Mouse (Mus musculus) testis, adult 2 months (tissue): ENCODE measurements around the gene Zfand5.

Experiments
- CTCF ChIP-seq: fragments of 200-500 bp; IDR thresholded peaks from 2 replicates; pipeline ENCODE4 v1.5.1; 2012; ENCODE audit warnings: low read depth, mild to moderate bottlenecking, inconsistent platforms, low read length, moderate library complexity; ENCODE audit not compliant: control insufficient read depth, insufficient read depth, insufficient replicate concordance
- POLR2A ChIP-seq: fragments of 200-500 bp; IDR thresholded peaks from 2 replicates; pipeline ENCODE4 v1.6.1; 2012; ENCODE audit warnings: low read depth, mild to moderate bottlenecking, inconsistent platforms, low read length, moderate library complexity; ENCODE audit not compliant: control insufficient read depth

DNA sequence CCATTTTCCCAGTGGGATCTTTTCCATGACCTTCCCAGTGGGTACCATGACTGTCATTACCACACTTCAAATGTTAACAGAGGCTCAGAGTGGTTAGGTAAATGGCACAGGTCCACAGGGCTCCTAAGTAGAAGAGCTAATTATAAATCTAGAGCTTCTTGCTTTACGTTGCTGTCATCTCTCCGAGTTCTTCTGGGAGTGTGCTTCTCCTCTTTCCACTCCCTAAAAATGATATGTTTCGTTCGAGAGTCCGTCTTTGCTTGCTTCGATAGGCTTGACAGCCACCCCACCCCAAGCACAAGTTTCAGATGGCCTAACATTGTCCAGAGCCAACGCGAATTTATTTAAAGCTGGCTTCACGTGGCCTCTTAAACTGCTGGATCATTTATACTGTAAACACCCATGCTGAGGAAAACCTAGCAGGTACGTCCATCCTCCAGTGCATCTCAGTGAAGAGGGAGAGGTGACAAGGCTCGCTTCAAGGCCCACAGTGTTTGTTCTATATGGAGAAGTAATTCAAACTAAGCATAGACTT lies 59.6 kb downstream of the Zfand5 start:
- no peak for TF ChIP-seq POLR2A
- no peak for TF ChIP-seq CTCF
